Mouse (Mus musculus) limb, embryonic 15.5 days (tissue): ENCODE data around the gene Dip2a. TPM values are rescaled to one million over a fixed set of nuclear protein-coding genes. Genes with fewer than 3 reads are reported as not detected.

Source experiments
- ATAC-seq: fragments of 200-750 bp; cut with Nextera tagmentation; 2 replicates; pipeline ENCODE4 v1.8.0; 2017; ENCODE audit warnings: low read depth, moderate TSS enrichment; ENCODE audit not compliant: insufficient number of reproducible peaks, low FRiP score, low TSS enrichment
- H3K27ac ChIP-seq: fragments of 300-500 bp; sonication (generic); 2 replicates; pipeline ENCODE4 v1.5.1; 2015; ENCODE audit warnings: moderate library complexity, mild to moderate bottlenecking, inconsistent platforms
- H3K27me3 ChIP-seq: fragments of 300-500 bp; sonication (generic); 2 replicates; pipeline ENCODE4 v1.6.1; 2015; ENCODE audit warnings: inconsistent platforms
- H3K36me3 ChIP-seq: fragments of 300-500 bp; sonication (generic); 2 replicates; pipeline ENCODE4 v1.6.1; 2015; ENCODE audit warnings: inconsistent platforms
- H3K4me1 ChIP-seq: fragments of 300-500 bp; sonication (generic); 2 replicates; pipeline ENCODE4 v1.6.1; 2015; ENCODE audit warnings: inconsistent platforms
- H3K4me2 ChIP-seq: fragments of 300-500 bp; sonication (generic); 2 replicates; pipeline ENCODE4 v1.6.1; 2015; ENCODE audit warnings: mild to moderate bottlenecking, inconsistent platforms
- H3K4me3 ChIP-seq: fragments of 300-500 bp; sonication (generic); 2 replicates; pipeline ENCODE4 v1.5.1; 2015; ENCODE audit warnings: mild to moderate bottlenecking, inconsistent platforms
- H3K9ac ChIP-seq: fragments of 300-500 bp; sonication (generic); 2 replicates; pipeline ENCODE4 v1.6.1; 2015; ENCODE audit warnings: inconsistent platforms
- H3K9me3 ChIP-seq: fragments of 300-500 bp; sonication (generic); 2 replicates; pipeline ENCODE4 v1.6.1; 2016; ENCODE audit warnings: inconsistent platforms
- WGBS: fragments of 180-500 bp; shearing (Covaris S2); methylation state at CpG from one replicate; pipeline ENCODE4 v1.1.7; 2015; 5-methylcytosine and 5-hydroxymethylcytosine counted together
- polyA plus RNA-seq: library from polyadenylated mRNA; unstranded; fragments of >200 nt; fragmentation: Nextera tagmentation; extraction: Ambion mirVana; gene quantifications from 2 replicates; pipeline ENCODE4 v1.2.1, GENCODE M21; 2015

Gene Dip2a
- polyA plus RNA-seq, 1 experiment from 2014 or later, result 14.8 TPM

- H3K27me3 ChIP-seq, result no peaks in the 10 kb centered on the region
- WGBS, result 75% methylated on average over 7 of the region's 7 CpGs
- H3K9me3 ChIP-seq, result no peaks in the 10 kb centered on the region
Observed at GRCm38 (mm10) chr10:76351953-76352352, 6.9 kb upstream of the Dip2a start.

GRCm38 (mm10) chr10:76346589-76346988 lies 1.5 kb upstream of the Dip2a start:
- ATAC-seq, result no peak
- Histone ChIP-seq H3K4me2 (peak overlapping the region; percentile 67), H3K9ac (no peak overlapping the region), H3K4me1 (peaks cover 24% of the 10 kb centered on the region), H3K36me3 (peaks cover 16% of the 10 kb centered on the region), H3K27me3 (no peaks in the 10 kb centered on the region), H3K27ac (no peak overlapping the region), H3K4me3 (peak overlapping the region; percentile 89; the same call in 1 of the 2 replicates), H3K9me3 (no peaks in the 10 kb centered on the region)
- 12% methylated on average over 4 of the region's 4 CpGs for WGBS

More at GRCm38 (mm10) chr10:76351953-76352352, 6.9 kb upstream of the Dip2a start:
- no peak overlapping the region for H3K4me2 ChIP-seq
- no peak for ATAC-seq
- no peak overlapping the region for H3K4me3 ChIP-seq
- no peak overlapping the region for H3K9ac ChIP-seq
- no peak overlapping the region for H3K27ac ChIP-seq
- peaks cover 63% of the 10 kb centered on the region for H3K36me3 ChIP-seq
- H3K4me1 ChIP-seq, result no peaks in the 10 kb centered on the region

GRCm38 (mm10) chr10:76346043-76346491 lies 976 bp upstream of the Dip2a start:
- Histone ChIP-seq H3K9ac (no peak overlapping the region), H3K27ac (no peak overlapping the region), H3K4me1 (peaks cover 24% of the 10 kb centered on the region), H3K4me3 (peak overlapping the region; percentile 89), H3K36me3 (peaks cover 12% of the 10 kb centered on the region), H3K4me2 (peak overlapping the region; percentile 67), H3K27me3 (no peaks in the 10 kb centered on the region), H3K9me3 (no peaks in the 10 kb centered on the region)
- no peak for ATAC-seq
- 6% methylated on average over 8 of the region's 8 CpGs for WGBS

- H3K27ac ChIP-seq, result peak overlapping the region; percentile 69
- WGBS, result 3% methylated on average over 12 of the region's 12 CpGs
Observed at GRCm38 (mm10) chr10:76345540-76345902, 430 bp upstream of the Dip2a start.

GRCm38 (mm10) chr10:76334350-76334749 lies 10.7 kb downstream of the Dip2a start:
- no peaks in the 10 kb centered on the region for H3K9me3 ChIP-seq

More at GRCm38 (mm10) chr10:76345540-76345902, 430 bp upstream of the Dip2a start:
- no peak for ATAC-seq
- H3K9me3 ChIP-seq, result no peaks in the 10 kb centered on the region
- H3K4me1 ChIP-seq, result peaks cover 24% of the 10 kb centered on the region
- H3K4me2 ChIP-seq, result peak overlapping the region; percentile 67
- H3K36me3 ChIP-seq, result peaks cover 6% of the 10 kb centered on the region
- H3K4me3 ChIP-seq, result peak overlapping the region; percentile 89
- H3K9ac ChIP-seq, result peak overlapping the region; percentile 82; the same call in 1 of the 2 replicates
- H3K27me3 ChIP-seq, result no peaks in the 10 kb centered on the region

GRCm38 (mm10) chr10:76332040-76332439 lies 13.1 kb downstream of the Dip2a start:
- H3K9me3 ChIP-seq, result no peaks in the 10 kb centered on the region

More at GRCm38 (mm10) chr10:76334350-76334749, 10.7 kb downstream of the Dip2a start:
- WGBS, result 47% methylated on average over 4 of the region's 4 CpGs
- Histone ChIP-seq H3K27ac (no peak overlapping the region), H3K4me1 (0 out of 2 replicates have a peak, but pooled peaks cover 3% of the 10 kb centered on the region), H3K27me3 (no peaks in the 10 kb centered on the region), H3K9ac (no peak overlapping the region), H3K36me3 (0 out of 2 replicates have a peak, but pooled peaks cover 3% of the 10 kb centered on the region), H3K4me3 (no peak overlapping the region), H3K4me2 (no peak overlapping the region)
- no peak for ATAC-seq

GRCm38 (mm10) chr10:76329093-76329492 lies 16.0 kb downstream of the Dip2a start:
- WGBS, result 83% methylated on average over 4 of the region's 4 CpGs
- no peaks in the 10 kb centered on the region for H3K27me3 ChIP-seq
- H3K27ac ChIP-seq, result peak overlapping the region; percentile 55; the same call in 1 of the 2 replicates
- 0 out of 2 replicates have a peak, but pooled peaks cover 4% of the 10 kb centered on the region for H3K36me3 ChIP-seq
- H3K4me3 ChIP-seq, result no peak overlapping the region
- no peaks in the 10 kb centered on the region for H3K9me3 ChIP-seq
- no peak overlapping the region for H3K4me2 ChIP-seq
- H3K9ac ChIP-seq, result no peak overlapping the region
- H3K4me1 ChIP-seq, result no peaks in the 10 kb centered on the region
- no peak for ATAC-seq

More at GRCm38 (mm10) chr10:76332040-76332439, 13.1 kb downstream of the Dip2a start:
- no peak for ATAC-seq
- Histone ChIP-seq H3K27ac (no peak overlapping the region), H3K4me2 (no peak overlapping the region), H3K4me1 (0 out of 2 replicates have a peak, but pooled peaks cover 3% of the 10 kb centered on the region), H3K4me3 (no peak overlapping the region), H3K9ac (no peak overlapping the region), H3K27me3 (no peaks in the 10 kb centered on the region), H3K36me3 (no peaks in the 10 kb centered on the region)
- WGBS, result 74% methylated on average over 2 of the region's 2 CpGs

- H3K4me1 ChIP-seq, result no peaks in the 10 kb centered on the region
- no peaks in the 10 kb centered on the region for H3K27me3 ChIP-seq
- peak overlapping the region; percentile 55; the same call in 1 of the 2 replicates for H3K27ac ChIP-seq
- ATAC-seq, result no peak; the same call in 1 of the 2 replicates
- WGBS, result 73% methylated on average over 3 of the region's 3 CpGs
- no peak overlapping the region for H3K9ac ChIP-seq
- H3K4me3 ChIP-seq, result no peak overlapping the region
- H3K36me3 ChIP-seq, result 0 out of 2 replicates have a peak, but pooled peaks cover 4% of the 10 kb centered on the region
- H3K9me3 ChIP-seq, result no peaks in the 10 kb centered on the region
- H3K4me2 ChIP-seq, result no peak overlapping the region
Observed at GRCm38 (mm10) chr10:76328574-76328973, 16.5 kb downstream of the Dip2a start.

GRCm38 (mm10) chr10:76326304-76327006 lies 18.6 kb downstream of the Dip2a start:
- Histone ChIP-seq H3K4me3 (no peak overlapping the region), H3K27me3 (no peaks in the 10 kb centered on the region), H3K36me3 (peaks cover 6% of the 10 kb centered on the region; the same call in 1 of the 2 replicates), H3K4me1 (no peaks in the 10 kb centered on the region), H3K9ac (no peak overlapping the region), H3K4me2 (no peak overlapping the region), H3K27ac (no peak overlapping the region), H3K9me3 (no peaks in the 10 kb centered on the region)
- ATAC-seq, result no peak
- 71% methylated on average over 6 of the region's 6 CpGs for WGBS

GRCm38 (mm10) chr10:76317623-76318022 lies 27.5 kb downstream of the Dip2a start:
- H3K27ac ChIP-seq, result no peak overlapping the region
- H3K36me3 ChIP-seq, result peaks cover 55% of the 10 kb centered on the region
- no peaks in the 10 kb centered on the region for H3K27me3 ChIP-seq
- H3K4me1 ChIP-seq, result no peaks in the 10 kb centered on the region
- no peak overlapping the region for H3K4me2 ChIP-seq
- no peak overlapping the region for H3K4me3 ChIP-seq
- no peaks in the 10 kb centered on the region for H3K9me3 ChIP-seq
- no peak for ATAC-seq
- H3K9ac ChIP-seq, result no peak overlapping the region
- WGBS, result 85% methylated on average over 12 of the region's 12 CpGs

- H3K9me3 ChIP-seq, result no peaks in the 10 kb centered on the region
- no peak for ATAC-seq
- H3K9ac ChIP-seq, result no peak overlapping the region
- no peaks in the 10 kb centered on the region for H3K27me3 ChIP-seq
- H3K4me1 ChIP-seq, result no peaks in the 10 kb centered on the region
- WGBS, result 78% methylated on average over 7 of the region's 7 CpGs
- no peak overlapping the region for H3K4me2 ChIP-seq
- H3K27ac ChIP-seq, result no peak overlapping the region
- peaks cover 58% of the 10 kb centered on the region for H3K36me3 ChIP-seq
- H3K4me3 ChIP-seq, result no peak overlapping the region
Observed at GRCm38 (mm10) chr10:76316194-76316593, 28.9 kb downstream of the Dip2a start.

GRCm38 (mm10) chr10:76306738-76307137 lies 38.4 kb downstream of the Dip2a start:
- Histone ChIP-seq H3K27me3 (no peaks in the 10 kb centered on the region), H3K36me3 (peaks cover 62% of the 10 kb centered on the region), H3K9me3 (no peaks in the 10 kb centered on the region), H3K4me3 (no peak overlapping the region), H3K4me1 (no peaks in the 10 kb centered on the region), H3K4me2 (no peak overlapping the region), H3K27ac (no peak overlapping the region), H3K9ac (no peak overlapping the region)
- no peak for ATAC-seq
- 84% methylated on average over 9 of the region's 9 CpGs for WGBS
